Mouse (Mus musculus) thymus, adult 2 months (tissue): Measurements from ENCODE around the gene Slc35e2. TPM values are rescaled to one million over a fixed set of nuclear protein-coding genes. Genes with fewer than 3 reads are reported as not detected.

Experiments used
- DNase-seq: peaks from one replicate; pipeline ENCODE4 v3.0.0; 2021
- H3K27ac ChIP-seq: fragments of 200-500 bp; 2 replicates; pipeline ENCODE4 v1.5.1; 2012; ENCODE audit warnings: low read length, control low read depth; ENCODE audit not compliant: control insufficient read depth, insufficient read depth
- H3K27me3 ChIP-seq: fragments of 200-500 bp; 2 replicates; pipeline ENCODE4 v1.6.1; 2012; ENCODE audit warnings: mild to moderate bottlenecking, low read length, moderate library complexity, mixed read lengths; ENCODE audit not compliant: control insufficient read depth, insufficient read depth
- H3K36me3 ChIP-seq: fragments of 200-500 bp; 2 replicates; pipeline ENCODE4 v1.6.1; 2012; ENCODE audit warnings: mild to moderate bottlenecking, low read length, moderate library complexity; ENCODE audit not compliant: control insufficient read depth, insufficient read depth
- H3K4me1 ChIP-seq: fragments of 200-500 bp; replicated peaks from 2 replicates; pipeline ENCODE4 v1.6.1; 2012; ENCODE audit warnings: low read length; ENCODE audit not compliant: control insufficient read depth, insufficient read depth
- H3K4me3 ChIP-seq: fragments of 200-500 bp; 2 replicates; pipeline ENCODE4 v1.5.1; 2012; ENCODE audit warnings: mild to moderate bottlenecking, low read length, control low read depth, moderate library complexity; ENCODE audit not compliant: control insufficient read depth, insufficient read depth
- CTCF ChIP-seq: fragments of 200-500 bp; IDR thresholded peaks from 2 replicates; pipeline ENCODE4 v1.5.1; 2012; ENCODE audit warnings: mild to moderate bottlenecking, control low read depth, low read length, moderate library complexity, borderline replicate concordance; ENCODE audit not compliant: control insufficient read depth, poor library complexity, insufficient read depth; ENCODE audit errors: extremely low read depth
- POLR2A ChIP-seq: fragments of 200-500 bp; IDR thresholded peaks from 2 replicates; pipeline ENCODE4 v1.6.1; 2012; ENCODE audit warnings: mild to moderate bottlenecking, low read length, control low read depth, moderate library complexity; ENCODE audit not compliant: control insufficient read depth, poor library complexity, insufficient read depth; ENCODE audit errors: extremely low read depth
- WGBS: fragments of 180-500 bp; shearing (Covaris S2); methylation state at CpG from one replicate; pipeline ENCODE4 v1.1.7; 2018; 5-methylcytosine and 5-hydroxymethylcytosine counted together
- polyA plus RNA-seq: library from polyadenylated mRNA; depleted of rRNA; stranded (reverse); fragments of >200 nt; gene quantifications from 2 replicates; pipeline ENCODE4 v1.2.3, GENCODE M21; 2012

Slc35e2 gene
- polyA plus RNA-seq, 1 experiment = 17.1 TPM

GRCm38 (mm10) chr4:155575521-155575920 is 25.7 kb upstream of the Slc35e2 start:
- TF ChIP-seq CTCF = no peak
- no peak for TF ChIP-seq POLR2A
- peaks cover 13% of the 10 kb centered on the region; the same call in 1 of the 2 replicates for H3K36me3 ChIP-seq
- H3K4me3 ChIP-seq = no peak overlapping the region
- WGBS = 97% methylated on average over 8 of the region's 8 CpGs
- peaks cover 5% of the 10 kb centered on the region for H3K4me1 ChIP-seq
- H3K27me3 ChIP-seq = no peaks in the 10 kb centered on the region
- no peak for DNase-seq
- no peak overlapping the region for H3K27ac ChIP-seq

- H3K36me3 ChIP-seq = peaks cover 16% of the 10 kb centered on the region; the same call in 1 of the 2 replicates
- peaks cover 5% of the 10 kb centered on the region for H3K4me1 ChIP-seq
These were observed 24.1 kb upstream of the Slc35e2 start for GRCm38 (mm10) chr4:155577132-155577531.

DNA sequence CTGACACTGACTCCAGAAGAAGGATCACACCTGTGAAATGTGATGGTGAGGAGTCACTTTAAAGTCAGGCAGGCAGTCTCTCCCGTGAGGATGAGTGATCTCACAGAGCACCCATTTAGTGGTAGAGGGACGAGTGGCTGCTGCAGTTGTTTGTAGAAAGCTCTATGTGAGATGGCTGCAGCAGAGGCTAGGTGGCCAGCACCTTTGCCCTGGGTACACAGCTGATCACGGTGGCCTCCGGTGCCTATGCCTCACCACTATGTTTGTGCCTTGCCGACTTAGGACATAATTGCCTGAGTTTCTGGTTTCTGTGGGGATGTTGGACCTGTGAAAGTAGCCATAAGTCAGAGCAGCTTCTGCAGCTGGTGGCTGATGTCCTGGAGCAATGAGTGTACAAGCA is 23.5 kb upstream of the Slc35e2 start:
- 94% methylated on average over 5 of the region's 5 CpGs for WGBS
- Histone ChIP-seq H3K27me3 (no peaks in the 10 kb centered on the region), H3K36me3 (peaks cover 16% of the 10 kb centered on the region; the same call in 1 of the 2 replicates), H3K4me1 (peaks cover 5% of the 10 kb centered on the region), H3K27ac (no peak overlapping the region), H3K4me3 (no peak overlapping the region)
- TF ChIP-seq CTCF = no peak
- TF ChIP-seq POLR2A = no peak
- no peak for DNase-seq

More at GRCm38 (mm10) chr4:155577132-155577531, 24.1 kb upstream of the Slc35e2 start:
- Histone ChIP-seq H3K27ac (no peak overlapping the region), H3K4me3 (no peak overlapping the region), H3K27me3 (no peaks in the 10 kb centered on the region)
- no peak for DNase-seq
- no peak for TF ChIP-seq POLR2A
- no peak for TF ChIP-seq CTCF
- WGBS = 98% methylated on average over 9 of the region's 9 CpGs

DNA sequence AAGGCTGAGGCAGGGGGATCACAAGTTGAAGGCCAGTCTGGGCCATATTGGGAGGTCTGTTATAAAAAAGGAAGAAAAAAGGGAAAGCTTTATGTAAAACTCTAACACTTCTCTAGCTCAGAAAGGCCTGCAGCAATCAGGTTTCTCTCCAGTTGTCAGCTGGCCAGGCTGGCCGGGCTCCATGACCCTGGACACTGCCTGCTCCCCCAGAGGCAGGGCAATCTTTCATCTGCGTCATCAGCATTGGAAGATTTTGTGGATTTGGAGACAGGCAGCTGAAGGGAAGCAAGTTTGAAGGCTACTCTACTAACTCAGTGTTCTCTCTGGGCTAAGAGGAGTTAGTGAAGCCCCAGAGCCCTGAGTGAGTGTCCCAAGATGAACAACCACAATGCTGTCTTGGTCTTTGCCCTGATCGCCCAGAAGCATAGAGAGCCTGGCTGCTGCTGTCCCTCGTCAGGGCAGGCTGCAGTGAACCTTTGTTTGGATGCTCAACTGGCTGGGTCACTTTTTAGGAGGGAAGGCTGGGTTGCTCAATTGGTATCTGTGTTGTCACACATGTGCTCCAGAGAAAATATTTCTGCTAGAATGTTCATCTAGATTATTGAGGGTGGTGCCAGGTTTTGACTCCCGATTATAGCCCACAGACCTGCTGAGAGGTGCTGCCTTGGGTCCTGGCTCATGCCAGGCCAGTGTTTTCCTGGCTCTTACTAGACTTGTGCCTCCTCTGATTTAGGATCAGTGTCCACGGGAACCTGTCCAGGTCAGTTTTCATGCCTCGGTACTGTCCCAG is 22.7 kb upstream of the Slc35e2 start:
- no peak for TF ChIP-seq POLR2A
- no peak for TF ChIP-seq CTCF

DNA sequence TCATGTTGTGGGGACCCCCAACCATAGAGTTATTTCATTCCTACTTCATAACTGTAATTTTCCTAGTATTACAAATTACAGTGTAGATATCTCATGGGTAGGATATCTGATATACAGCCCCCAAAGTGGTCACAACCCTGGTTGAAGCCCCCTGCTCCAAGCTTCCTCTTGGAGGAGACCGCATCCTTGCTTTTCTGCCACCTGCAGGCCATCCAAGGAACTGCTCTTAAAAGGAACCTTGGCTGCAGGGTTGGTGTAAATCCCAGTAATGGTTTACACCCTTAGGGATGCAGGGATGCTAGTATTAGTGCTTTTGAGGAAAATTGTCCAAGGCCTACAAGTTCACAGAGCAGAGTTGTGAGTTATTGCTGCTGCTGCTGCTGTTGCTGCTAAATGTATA is 20.8 kb upstream of the Slc35e2 start:
- Histone ChIP-seq H3K27ac (no peak overlapping the region), H3K36me3 (peaks cover 27% of the 10 kb centered on the region)
- DNase-seq = peak; percentile 58

More for the DNA sequence above, 22.7 kb upstream of the Slc35e2 start:
- Histone ChIP-seq H3K27ac (no peak overlapping the region), H3K4me3 (no peak overlapping the region), H3K4me1 (peaks cover 5% of the 10 kb centered on the region), H3K36me3 (peaks cover 16% of the 10 kb centered on the region; the same call in 1 of the 2 replicates), H3K27me3 (no peaks in the 10 kb centered on the region)
- 95% methylated on average over 7 of the region's 7 CpGs for WGBS
- DNase-seq = no peak

GRCm38 (mm10) chr4:155582279-155582905 is 18.8 kb upstream of the Slc35e2 start:
- H3K27me3 ChIP-seq = no peaks in the 10 kb centered on the region
- no peak overlapping the region for H3K27ac ChIP-seq
- H3K4me1 ChIP-seq = no peaks in the 10 kb centered on the region
- no peak for DNase-seq
- 88% methylated on average over 6 of the region's 6 CpGs for WGBS
- TF ChIP-seq CTCF (no peak), POLR2A (no peak)
- peaks cover 37% of the 10 kb centered on the region for H3K36me3 ChIP-seq
- no peak overlapping the region for H3K4me3 ChIP-seq

More for the DNA sequence above, 20.8 kb upstream of the Slc35e2 start:
- H3K27me3 ChIP-seq = no peaks in the 10 kb centered on the region
- WGBS = 58% methylated on average over 1 of the region's 1 CpGs
- TF ChIP-seq POLR2A (no peak), CTCF (peak; percentile 27; the same call in 1 of the 2 replicates)
- H3K4me1 ChIP-seq = no peaks in the 10 kb centered on the region
- H3K4me3 ChIP-seq = no peak overlapping the region
